Mouse (Mus musculus): ENCODE results near the gene Bcl2.

GRCm38 (mm10) chr1:106555498-106556168 is 158.4 kb downstream of the Bcl2 start:
- TF ChIP-seq USF1 (IDR thresholded peaks at IDR 0.05; ENCODE audit: low read depth, low read length), result no peak
- TF ChIP-seq POLR2A (IDR thresholded peaks at IDR 0.05; ENCODE audit: low read depth, low read length), result no peak
- TF ChIP-seq USF2 (conservative IDR thresholded peaks at IDR 0.05; ENCODE audit: low read depth, low read length), result no peak
- no peak for TF ChIP-seq UBTF (IDR thresholded peaks at IDR 0.05; ENCODE audit: low read depth, low read length)
- TF ChIP-seq E2F4 (IDR thresholded peaks at IDR 0.05; ENCODE audit: insufficient replicate concordance, low read depth, low read length), result no peak
- TF ChIP-seq ZNF384 (IDR thresholded peaks at IDR 0.05; ENCODE audit: low read depth, low read length), result peak; percentile 12; the same call in 1 of the 2 replicates
- TF ChIP-seq BHLHE40 (IDR thresholded peaks at IDR 0.05; ENCODE audit: low read depth, low read length), result peak; percentile 92
- TF ChIP-seq CTCF (conservative IDR thresholded peaks at IDR 0.05 in 1 of 2, IDR thresholded peaks at IDR 0.05 in 1 of 2; ENCODE audit: low read depth in 2 of 2, low read length in 2 of 2), result no peak
